Mouse (Mus musculus): ENCODE measurements around the gene Wdr91. TPM values are rescaled to one million over a fixed set of nuclear protein-coding genes. Genes with fewer than 3 reads are reported as not detected.
A peak's percentile ranks its signal among the peaks of the same experiment; 100 is the strongest.

Gene Wdr91
- polyA plus RNA-seq, 1 experiment from 2014 or later, result 14.0 TPM

DNA sequence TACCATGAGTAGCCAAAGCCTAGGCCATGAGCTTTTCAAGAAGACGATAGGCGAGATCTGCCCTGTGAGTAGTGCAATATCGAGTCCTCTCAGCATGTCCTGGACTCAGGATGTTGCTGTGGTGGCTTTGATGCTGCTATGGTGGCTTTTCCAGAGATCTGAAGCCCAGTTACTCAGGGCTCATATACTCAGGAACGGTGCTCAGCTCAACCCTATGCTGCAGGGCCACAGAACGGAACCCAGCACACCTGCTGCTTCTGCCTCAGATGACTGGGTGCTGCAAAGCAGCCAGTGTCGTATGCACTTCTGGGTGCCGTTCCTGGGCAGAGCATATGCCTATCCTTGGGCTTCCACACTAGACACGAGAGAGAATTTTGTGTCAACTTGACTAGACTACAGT lies 28.8 kb upstream of the Wdr91 start:
- WGBS, result 92% methylated on average over 8 of the region's 8 CpGs
- H3K4me3 ChIP-seq, result no peak overlapping the region
- no peak overlapping the region for H3K27ac ChIP-seq

GRCm38 (mm10) chr6:34938929-34939325 lies 28.3 kb upstream of the Wdr91 start:
- no peak overlapping the region for H3K4me3 ChIP-seq
- 56% methylated on average over 4 of the region's 4 CpGs for WGBS
- H3K27ac ChIP-seq, result no peak overlapping the region
- H3K9me3 ChIP-seq, result no peaks in the 10 kb centered on the region
- no peak overlapping the region for H3K9ac ChIP-seq
- ATAC-seq (ENCODE audit: low FRiP score, low read depth), result no peak
- no peaks in the 10 kb centered on the region for H3K4me1 ChIP-seq
- H3K36me3 ChIP-seq, result no peaks in the 10 kb centered on the region
- H3K4me2 ChIP-seq (replicated peaks), result no peak overlapping the region
- no peaks in the 10 kb centered on the region for H3K27me3 ChIP-seq (replicated peaks)

More for the DNA sequence above, 28.8 kb upstream of the Wdr91 start:
- no peaks in the 10 kb centered on the region for H3K4me1 ChIP-seq
- H3K9me3 ChIP-seq, result no peaks in the 10 kb centered on the region
- no peak for ATAC-seq (ENCODE audit: low FRiP score, low read depth)
- H3K4me2 ChIP-seq (replicated peaks), result no peak overlapping the region
- H3K27me3 ChIP-seq (replicated peaks), result no peaks in the 10 kb centered on the region
- no peak overlapping the region for H3K9ac ChIP-seq
- H3K36me3 ChIP-seq, result no peaks in the 10 kb centered on the region

DNA sequence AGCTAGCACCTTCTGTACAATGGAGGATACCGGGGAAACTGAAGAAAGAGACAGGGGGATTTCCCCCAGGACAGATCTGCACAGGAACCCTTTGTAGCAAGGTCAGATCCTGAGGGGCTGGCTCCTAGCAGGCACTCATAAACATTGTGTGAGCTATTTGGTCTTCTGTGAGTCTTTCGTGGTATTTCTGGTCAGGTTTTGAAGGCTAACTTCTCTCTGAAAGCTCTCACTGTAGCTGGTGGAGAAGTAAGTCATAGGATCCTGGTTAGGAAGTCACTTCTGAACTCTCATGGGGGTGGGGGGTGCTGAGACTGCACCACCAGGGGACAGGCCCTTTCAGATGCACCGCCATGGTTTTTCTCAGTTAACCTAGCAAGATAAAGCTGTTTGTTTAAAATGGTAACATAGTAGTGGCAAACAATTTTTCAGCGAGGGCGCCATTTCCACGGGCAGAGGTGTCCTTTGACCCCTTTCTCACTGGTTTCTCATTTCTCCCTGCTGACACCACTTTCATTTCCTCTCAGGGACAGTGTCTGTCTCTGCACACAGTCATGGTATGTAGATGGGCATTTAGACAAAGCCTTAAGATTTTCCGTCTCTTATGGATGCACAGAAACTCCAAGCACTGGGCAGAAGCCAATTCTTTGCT lies 27.7 kb upstream of the Wdr91 start:
- H3K27ac ChIP-seq, result no peak overlapping the region
- no peak for ATAC-seq (ENCODE audit: low FRiP score, low read depth)

DNA sequence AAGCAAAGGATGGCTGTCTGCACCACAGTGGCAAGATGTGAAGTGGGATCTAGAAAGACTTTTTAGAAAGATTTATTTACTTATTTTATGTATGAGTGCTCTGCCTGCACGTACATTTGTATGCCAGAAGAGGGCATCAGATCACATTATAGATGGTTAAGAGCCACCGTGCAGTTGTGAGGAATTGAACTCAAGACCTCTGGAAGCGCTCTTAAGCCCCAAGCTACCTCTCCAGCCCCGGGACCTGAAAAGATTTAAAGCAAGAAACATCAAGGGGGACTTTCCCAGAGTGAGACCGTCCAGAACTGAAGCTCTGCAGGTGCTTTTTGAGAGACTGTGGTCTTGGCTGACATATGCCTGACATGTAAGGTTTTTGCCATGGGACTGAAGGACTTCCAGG lies 26.1 kb upstream of the Wdr91 start:
- Histone ChIP-seq H3K36me3 (no peaks in the 10 kb centered on the region), H3K4me2 (replicated peaks) (no peak overlapping the region), H3K4me3 (no peak overlapping the region), H3K27ac (no peak overlapping the region), H3K4me1 (no peaks in the 10 kb centered on the region), H3K9ac (no peak overlapping the region), H3K27me3 (replicated peaks) (no peaks in the 10 kb centered on the region), H3K9me3 (no peaks in the 10 kb centered on the region)
- WGBS, result 79% methylated on average over 5 of the region's 5 CpGs
- ATAC-seq (ENCODE audit: low FRiP score, low read depth), result no peak

More for the DNA sequence above, 27.7 kb upstream of the Wdr91 start:
- H3K4me3 ChIP-seq, result no peak overlapping the region
- no peak overlapping the region for H3K9ac ChIP-seq
- no peaks in the 10 kb centered on the region for H3K4me1 ChIP-seq
- WGBS, result 74% methylated on average over 7 of the region's 7 CpGs
- no peaks in the 10 kb centered on the region for H3K27me3 ChIP-seq (replicated peaks)
- no peak overlapping the region for H3K4me2 ChIP-seq (replicated peaks)
- no peaks in the 10 kb centered on the region for H3K36me3 ChIP-seq
- no peaks in the 10 kb centered on the region for H3K9me3 ChIP-seq

DNA sequence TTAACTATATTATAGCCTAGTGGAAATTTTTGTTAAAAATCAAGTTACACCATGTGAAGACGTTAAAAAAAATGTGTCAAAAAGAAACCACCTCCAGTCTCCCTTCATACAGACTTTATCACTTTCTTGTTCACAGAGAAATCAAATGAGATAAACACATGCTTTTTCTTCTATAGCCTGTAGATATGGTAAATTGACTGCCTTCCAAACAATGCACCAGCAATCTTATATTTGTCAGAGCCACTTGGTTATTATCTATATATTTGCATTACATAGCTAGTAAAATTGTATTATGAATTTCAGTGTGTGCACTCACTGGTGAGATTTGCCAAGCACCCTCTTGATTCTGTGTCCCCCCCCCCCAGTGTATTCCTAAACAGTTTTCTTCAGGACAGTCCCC lies 22.0 kb upstream of the Wdr91 start:
- H3K4me3 ChIP-seq, result no peak overlapping the region

GRCm38 (mm10) chr6:34927594-34927993 lies 16.9 kb upstream of the Wdr91 start:
- H3K36me3 ChIP-seq, result no peaks in the 10 kb centered on the region
- 93% methylated on average over 8 of the region's 8 CpGs for WGBS
- H3K4me1 ChIP-seq, result no peaks in the 10 kb centered on the region
- ATAC-seq (ENCODE audit: low FRiP score, low read depth), result no peak
- no peak overlapping the region for H3K27ac ChIP-seq
- no peak overlapping the region for H3K9ac ChIP-seq
- no peaks in the 10 kb centered on the region for H3K9me3 ChIP-seq
- no peaks in the 10 kb centered on the region for H3K27me3 ChIP-seq (replicated peaks)
- H3K4me3 ChIP-seq, result no peak overlapping the region
- H3K4me2 ChIP-seq (replicated peaks), result no peak overlapping the region

More for the DNA sequence above, 22.0 kb upstream of the Wdr91 start:
- WGBS, result 94% methylated on average over 1 of the region's 1 CpGs
- no peak for ATAC-seq (ENCODE audit: low FRiP score, low read depth)
- H3K9me3 ChIP-seq, result no peaks in the 10 kb centered on the region
- no peaks in the 10 kb centered on the region for H3K4me1 ChIP-seq
- no peak overlapping the region for H3K9ac ChIP-seq
- H3K36me3 ChIP-seq, result no peaks in the 10 kb centered on the region
- H3K27me3 ChIP-seq (replicated peaks), result no peaks in the 10 kb centered on the region
- no peak overlapping the region for H3K4me2 ChIP-seq (replicated peaks)
- no peak overlapping the region for H3K27ac ChIP-seq

DNA sequence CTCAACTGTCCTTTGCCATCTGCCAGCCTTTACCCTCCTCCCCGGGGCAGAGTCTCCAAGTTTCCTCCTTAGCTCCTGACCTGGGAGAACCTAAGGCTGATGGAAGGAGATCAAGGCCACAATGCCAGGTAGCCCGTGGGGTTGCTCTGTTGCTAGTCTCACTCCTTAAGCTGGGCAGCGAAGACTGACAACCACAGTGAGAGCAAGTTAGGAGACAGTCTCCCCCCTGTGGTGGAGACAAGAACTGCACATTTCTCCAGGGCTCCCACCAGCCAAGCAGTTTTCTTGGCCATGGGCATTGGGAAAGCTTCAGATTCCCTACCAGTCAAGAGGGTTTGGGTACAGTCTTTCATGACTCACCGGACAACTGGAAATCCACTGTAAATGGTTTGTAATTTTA lies 16.5 kb upstream of the Wdr91 start:
- WGBS, result 40% methylated on average over 4 of the region's 4 CpGs

DNA sequence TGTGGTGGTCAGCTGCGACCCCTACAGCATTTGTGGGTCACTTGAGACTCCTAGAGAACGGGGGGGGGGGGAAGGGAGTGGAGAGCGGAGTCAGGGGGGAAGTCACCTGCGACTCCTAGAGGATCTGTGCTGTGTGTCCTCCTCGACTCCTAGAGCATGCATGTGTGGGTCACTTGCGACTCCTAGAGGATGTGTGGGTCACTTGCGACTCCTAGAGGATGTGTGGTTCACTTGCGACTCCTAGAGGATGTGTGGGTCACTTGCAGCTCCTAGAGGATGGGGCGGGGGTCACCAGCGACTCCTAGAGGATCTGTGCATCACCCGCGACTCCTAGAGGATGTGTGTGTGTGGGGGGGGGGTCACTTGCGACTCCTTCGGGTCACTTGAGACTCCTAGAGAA lies 11.3 kb upstream of the Wdr91 start:
- Histone ChIP-seq H3K9me3 (no peaks in the 10 kb centered on the region), H3K36me3 (no peaks in the 10 kb centered on the region), H3K9ac (no peak overlapping the region), H3K4me3 (no peak overlapping the region), H3K27ac (no peak overlapping the region), H3K4me1 (no peaks in the 10 kb centered on the region), H3K4me2 (replicated peaks) (no peak overlapping the region), H3K27me3 (replicated peaks) (no peaks in the 10 kb centered on the region)
- 66% methylated on average over 14 of the region's 14 CpGs for WGBS
- no peak for ATAC-seq (ENCODE audit: low FRiP score, low read depth)

More for the DNA sequence above, 16.5 kb upstream of the Wdr91 start:
- no peaks in the 10 kb centered on the region for H3K9me3 ChIP-seq
- no peak overlapping the region for H3K4me3 ChIP-seq
- no peaks in the 10 kb centered on the region for H3K4me1 ChIP-seq
- H3K4me2 ChIP-seq (replicated peaks), result no peak overlapping the region
- no peak overlapping the region for H3K27ac ChIP-seq
- ATAC-seq (ENCODE audit: low FRiP score, low read depth), result peak; percentile 58; the same call in 1 of the 2 replicates
- H3K27me3 ChIP-seq (replicated peaks), result no peaks in the 10 kb centered on the region
- no peaks in the 10 kb centered on the region for H3K36me3 ChIP-seq
- no peak overlapping the region for H3K9ac ChIP-seq

DNA sequence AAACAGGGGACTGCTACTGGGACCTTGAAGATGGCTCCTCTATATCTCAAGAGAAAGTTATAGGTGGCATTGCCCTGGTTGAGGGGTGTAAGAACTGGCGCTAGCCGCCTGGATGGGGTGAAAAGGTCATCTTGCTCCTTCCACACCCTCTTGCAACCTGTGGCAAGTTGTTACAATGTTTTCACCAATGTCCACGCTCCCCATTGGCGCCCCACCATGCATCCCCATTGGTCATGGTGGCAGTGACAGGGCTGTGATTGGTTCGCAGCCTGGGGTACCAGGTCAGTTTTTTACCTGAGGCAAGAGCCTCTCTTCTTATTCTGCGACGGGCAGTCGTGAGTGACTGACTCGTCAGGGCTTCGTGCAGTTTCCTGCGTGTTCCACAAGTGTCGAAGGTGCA lies 10.0 kb upstream of the Wdr91 start:
- Histone ChIP-seq H3K4me1 (no peaks in the 10 kb centered on the region), H3K27me3 (replicated peaks) (no peaks in the 10 kb centered on the region), H3K36me3 (no peaks in the 10 kb centered on the region), H3K9me3 (no peaks in the 10 kb centered on the region), H3K4me3 (no peak overlapping the region), H3K4me2 (replicated peaks) (no peak overlapping the region), H3K9ac (no peak overlapping the region), H3K27ac (no peak overlapping the region)
- ATAC-seq (ENCODE audit: low FRiP score, low read depth), result no peak
- 93% methylated on average over 12 of the region's 12 CpGs for WGBS

DNA sequence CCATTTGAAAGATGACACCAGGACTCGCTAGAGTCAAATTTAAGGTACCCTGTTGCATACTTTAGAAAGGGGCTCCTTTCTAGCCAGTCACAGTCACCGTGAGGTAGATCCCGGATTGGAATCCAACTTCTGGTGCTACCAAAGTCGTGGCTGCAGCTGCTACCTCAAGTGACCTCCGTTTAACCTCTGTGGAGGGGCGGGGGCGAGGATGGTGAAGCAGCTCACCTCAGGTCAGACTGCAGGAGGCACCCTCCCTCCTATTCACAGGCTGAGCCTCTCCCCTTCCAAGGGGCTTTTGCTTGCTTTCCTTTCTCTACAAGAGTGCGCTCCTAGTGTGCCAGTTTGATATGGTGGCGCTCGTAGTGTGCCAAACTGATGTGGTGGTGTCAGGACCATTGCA lies 9.3 kb upstream of the Wdr91 start, which contains the start of gene Stra8:
Gene Stra8 (plus strand): TSS at position 208 of the 400 bp plus-strand sequence.
- no peak for ATAC-seq (ENCODE audit: low FRiP score, low read depth)
- 42% methylated on average over 10 of the region's 10 CpGs for WGBS
- Histone ChIP-seq H3K4me1 (no peaks in the 10 kb centered on the region), H3K27me3 (replicated peaks) (no peaks in the 10 kb centered on the region), H3K9me3 (no peaks in the 10 kb centered on the region), H3K27ac (no peak within 1 kb of the TSS), H3K4me2 (replicated peaks) (no peak within 1 kb of the TSS), H3K9ac (no peak within 1 kb of the TSS), H3K4me3 (no peak within 1 kb of the TSS), H3K36me3 (no peaks in the 10 kb centered on the region)

DNA sequence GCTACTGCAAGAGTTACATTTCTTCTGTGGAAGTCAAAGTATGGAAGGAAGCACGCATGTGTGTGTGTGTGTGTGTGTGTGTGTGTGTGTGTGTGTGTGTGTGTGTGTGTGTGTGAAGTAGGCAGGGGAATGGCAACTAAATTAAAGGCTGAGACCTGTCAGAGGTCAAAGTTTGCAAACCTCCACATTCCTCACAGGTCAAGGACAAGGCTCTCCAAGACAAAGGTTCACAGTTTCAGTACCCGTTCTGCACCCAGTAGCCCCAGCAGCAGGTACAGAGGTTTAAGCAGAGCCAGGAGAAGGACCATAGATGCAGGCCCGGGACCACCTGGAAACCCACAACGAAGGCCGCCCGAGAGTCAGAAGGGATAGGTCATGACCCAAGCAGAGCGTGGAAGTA lies 8.5 kb upstream of the Wdr91 start:
- H3K9ac ChIP-seq, result no peak overlapping the region
- no peak overlapping the region for H3K27ac ChIP-seq
- H3K27me3 ChIP-seq (replicated peaks), result no peaks in the 10 kb centered on the region
- no peaks in the 10 kb centered on the region for H3K9me3 ChIP-seq
- no peak overlapping the region for H3K4me2 ChIP-seq (replicated peaks)
- 83% methylated on average over 7 of the region's 7 CpGs for WGBS
- no peaks in the 10 kb centered on the region for H3K4me1 ChIP-seq
- ATAC-seq (ENCODE audit: low FRiP score, low read depth), result no peak
- H3K36me3 ChIP-seq, result no peaks in the 10 kb centered on the region
- no peak overlapping the region for H3K4me3 ChIP-seq

DNA sequence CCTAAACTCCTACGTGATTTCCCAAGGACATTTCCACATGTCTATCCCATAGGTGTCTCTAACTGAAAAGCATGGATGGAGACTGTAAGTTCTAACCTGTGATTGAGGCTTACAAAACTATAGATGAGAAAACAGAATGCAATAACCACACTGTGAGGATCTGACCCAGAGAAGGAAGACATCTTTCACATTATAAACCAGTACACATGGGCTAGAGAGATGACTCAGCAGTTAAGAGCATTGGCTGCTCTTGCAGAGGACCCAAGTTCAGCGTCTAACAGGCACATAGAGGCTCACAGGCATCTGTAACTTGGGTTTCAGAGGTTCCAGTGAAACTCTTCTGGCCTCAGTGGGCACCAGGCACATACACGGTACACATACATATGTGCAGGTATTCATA lies 3.8 kb upstream of the Wdr91 start:
- 85% methylated on average over 3 of the region's 3 CpGs for WGBS
- Histone ChIP-seq H3K4me1 (peaks cover 7% of the 10 kb centered on the region), H3K27ac (no peak overlapping the region), H3K9ac (no peak overlapping the region), H3K36me3 (no peaks in the 10 kb centered on the region), H3K4me3 (no peak overlapping the region), H3K27me3 (replicated peaks) (no peaks in the 10 kb centered on the region), H3K9me3 (no peaks in the 10 kb centered on the region), H3K4me2 (replicated peaks) (no peak overlapping the region)
- ATAC-seq (ENCODE audit: low FRiP score, low read depth), result no peak

DNA sequence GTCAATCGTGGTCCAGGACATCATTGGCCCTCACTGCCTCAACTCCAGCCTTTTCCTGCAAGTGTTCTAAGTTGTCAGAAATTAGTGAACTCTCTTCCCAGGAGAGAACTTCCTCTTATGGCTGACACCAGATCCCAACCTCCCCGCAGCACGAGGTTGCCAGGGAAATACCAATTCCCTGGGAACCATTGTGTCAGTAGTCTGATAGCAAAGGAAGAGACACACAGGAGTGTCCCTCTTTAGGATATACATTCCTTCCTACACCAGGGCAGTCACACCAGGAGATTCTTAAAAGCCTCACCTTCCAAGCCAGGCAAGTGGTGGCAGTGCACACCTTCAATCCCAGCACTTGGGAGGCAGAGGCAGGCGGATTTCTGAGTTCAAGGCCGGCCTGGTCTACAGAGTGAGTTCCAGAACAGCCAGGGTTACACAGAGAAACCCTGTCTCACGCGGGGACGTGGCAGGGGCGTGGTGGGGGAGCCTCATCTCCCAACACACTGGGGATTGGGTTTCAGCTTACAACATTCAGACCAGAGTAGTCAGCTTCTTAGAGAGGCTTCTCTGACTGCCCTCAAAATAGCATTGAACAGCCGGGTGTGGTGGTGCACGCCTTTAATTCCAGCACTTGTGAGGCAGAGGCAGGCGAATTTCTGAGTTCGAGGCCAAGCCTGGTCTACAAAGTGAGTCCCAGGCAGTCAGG lies 2.8 kb upstream of the Wdr91 start:
- peaks cover 9% of the 10 kb centered on the region for H3K4me1 ChIP-seq
- H3K36me3 ChIP-seq, result no peaks in the 10 kb centered on the region
- H3K4me3 ChIP-seq, result no peak overlapping the region
- H3K9ac ChIP-seq, result no peak overlapping the region
- H3K4me2 ChIP-seq (replicated peaks), result no peak overlapping the region
- H3K9me3 ChIP-seq, result no peaks in the 10 kb centered on the region
- H3K27me3 ChIP-seq (replicated peaks), result no peaks in the 10 kb centered on the region
- 82% methylated on average over 13 of the region's 13 CpGs for WGBS
- no peak overlapping the region for H3K27ac ChIP-seq
- ATAC-seq (ENCODE audit: low FRiP score, low read depth), result no peak
